Mouse (Mus musculus): Measurements from ENCODE around the gene Naf1.

GRCm38 (mm10) chr8:66863761-66864160 is 3.7 kb downstream of the Naf1 start:
- no peak for TF ChIP-seq CTCF (IDR thresholded peaks at IDR 0.05; ENCODE audit: control insufficient read depth, insufficient read depth, low read length)
- TF ChIP-seq POLR2A (IDR thresholded peaks at IDR 0.05; ENCODE audit: borderline replicate concordance, control insufficient read depth, low read depth, low read length): no peak
